In the genomic region with DNA sequence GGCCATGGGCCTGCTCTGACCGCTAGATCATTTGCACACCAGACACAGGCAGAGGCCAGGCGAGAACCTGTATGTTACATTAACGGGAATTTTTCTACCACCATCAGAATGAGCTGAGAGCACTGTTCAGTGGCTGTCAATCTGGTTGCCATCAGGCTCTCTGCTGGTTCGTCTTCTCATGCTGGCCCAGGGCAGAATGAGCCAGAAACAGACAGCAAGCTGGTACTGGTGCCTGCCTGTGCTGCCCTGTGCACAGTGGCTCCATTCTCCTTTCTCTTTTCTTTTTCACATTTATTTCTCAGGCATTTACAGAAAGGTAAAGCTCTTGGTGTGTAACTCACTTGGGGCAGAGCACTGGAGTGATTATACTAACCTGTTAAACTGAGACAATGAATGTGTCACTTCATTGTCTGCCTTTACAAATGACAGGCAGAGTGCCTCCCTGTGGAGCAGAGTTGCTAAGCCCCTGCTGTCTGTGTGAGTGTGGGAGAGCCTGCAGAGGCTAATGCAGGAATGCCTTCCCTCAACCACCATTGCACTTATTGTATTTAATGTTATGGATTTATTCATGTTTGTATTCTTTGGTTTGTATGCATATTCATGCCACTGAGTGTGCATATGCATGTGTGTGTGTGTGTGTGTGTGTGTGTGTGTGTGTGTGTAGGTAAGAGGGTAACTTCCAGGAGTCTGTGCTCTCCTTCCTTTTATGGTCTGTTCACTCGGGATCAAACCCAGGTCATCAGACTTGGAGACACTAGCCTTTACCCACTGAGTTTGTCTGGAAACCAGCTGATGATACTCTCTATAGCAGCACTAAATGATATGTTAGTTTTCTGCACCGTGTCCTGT, we compare ENCODE assay signal across 20 mouse cellular contexts. TPM values are rescaled to one million over a fixed set of nuclear protein-coding genes. Genes with fewer than 3 reads are reported as not detected.
DNase-seq lines count a peak whose midpoint lies in the region; ATAC-seq and TF ChIP-seq lines count a peak whose summit lies in the region.
"Had no signal": no experiment of that assay in that cellular context is flagged by ENCODE, and none has a peak within 500 bp of the region (broad histone marks: within the 10 kb centered on the region; RNA-seq: fewer than 3 reads in every experiment).

No protein-coding gene starts in this region.

- TF ChIP-seq EP300 in stomach, postnatal 0 days (optimal IDR thresholded peaks at IDR 0.05) = no peak

- no peak overlapping the region for H3K4me3 ChIP-seq in heart, embryonic 10.5 days
- no peak overlapping the region for H3K4me3 ChIP-seq in forebrain, embryonic 14.5 days (ENCODE audit: low read depth, low read length)
- H3K4me3 ChIP-seq in midbrain, embryonic 12.5 days = no peak overlapping the region
- no peak overlapping the region for H3K4me3 ChIP-seq in stomach, postnatal 0 days (ENCODE audit: low read depth, low read length)
- H3K4me3 ChIP-seq: embryonic facial prominence, embryonic 13.5 days; heart, embryonic 15.5 days; stomach, embryonic 15.5 days had no signal

- no peaks in the 10 kb centered on the region; the same call in 1 of the 2 replicates for H3K4me1 ChIP-seq in heart, embryonic 10.5 days
- H3K4me1 ChIP-seq in forebrain, embryonic 14.5 days (ENCODE audit: control insufficient read depth, insufficient read depth, low read length) = peaks cover 8% of the 10 kb centered on the region; the same call in 1 of the 2 replicates
- peaks cover 25% of the 10 kb centered on the region for H3K4me1 ChIP-seq in midbrain, embryonic 12.5 days
- no peaks in the 10 kb centered on the region for H3K4me1 ChIP-seq in stomach, postnatal 0 days (replicated peaks; ENCODE audit: control insufficient read depth, insufficient read depth)
- H3K4me1 ChIP-seq: heart, embryonic 15.5 days; stomach, embryonic 15.5 days had no signal

- peak; percentile 25; the same call in 1 of the 2 replicates for TF ChIP-seq CTCF in brain, embryonic 14.5 days (IDR thresholded peaks at IDR 0.05; ENCODE audit: borderline replicate concordance, extremely low read depth, insufficient read depth, insufficient read length)
- TF ChIP-seq CTCF in stomach, postnatal 0 days (IDR thresholded peaks at IDR 0.05; ENCODE audit: low read depth) = no peak

- ATAC-seq in forebrain, embryonic 14.5 days = peak; percentile 68; the same call in 1 of the 2 replicates
- ATAC-seq in midbrain, embryonic 12.5 days (ENCODE audit: low FRiP score, low read depth) = peak; percentile 80
- no peak for ATAC-seq in stomach, postnatal 0 days (ENCODE audit: low FRiP score, low TSS enrichment)

- TF ChIP-seq POLR2A in brain, embryonic 14.5 days (IDR thresholded peaks at IDR 0.05; ENCODE audit: borderline replicate concordance, extremely low read depth, insufficient read depth, insufficient read length, poor library complexity, severe bottlenecking) = no peak

- no peak for DNase-seq in heart, embryonic 10.5 days (ENCODE audit: low spot score)
- DNase-seq in heart, postnatal 36 days = no peak
- peak; percentile 76 for DNase-seq in brain, embryonic 14.5 days (ENCODE audit: low read depth)
- peak; percentile 50 for DNase-seq in forebrain, embryonic 14.5 days (ENCODE audit: low spot score)
- no peak for DNase-seq in layer of hippocampus, adult 9-10 months (ENCODE audit: low spot score)
- DNase-seq in ovary, postnatal 36 days (ENCODE audit: low spot score) = no peak
- DNase-seq in stomach, postnatal 0 days (ENCODE audit: low spot score) = no peak
- DNase-seq: adrenal gland, adult 8-10 months; cerebellum, adult 9-10 months; gastrocnemius, postnatal 25 days; kidney, postnatal 14 days; layer of hippocampus, postnatal 36 days; lung, postnatal 14 days; thymus, postnatal 4 days had no signal

- H3K9me3 ChIP-seq in heart, embryonic 10.5 days = no peaks in the 10 kb centered on the region
- no peaks in the 10 kb centered on the region for H3K9me3 ChIP-seq in forebrain, embryonic 14.5 days (replicated peaks; ENCODE audit: control insufficient read depth, low read length)
- no peaks in the 10 kb centered on the region for H3K9me3 ChIP-seq in midbrain, embryonic 12.5 days
- H3K9me3 ChIP-seq in stomach, postnatal 0 days (ENCODE audit: control insufficient read depth, low read length) = no peaks in the 10 kb centered on the region
- H3K9me3 ChIP-seq: embryonic facial prominence, embryonic 13.5 days; heart, embryonic 15.5 days; stomach, embryonic 15.5 days had no signal

- no peak overlapping the region for H3K4me2 ChIP-seq in forebrain, embryonic 14.5 days (ENCODE audit: low read length)
- no peak overlapping the region for H3K4me2 ChIP-seq in midbrain, embryonic 12.5 days (replicated peaks)
- no peak overlapping the region for H3K4me2 ChIP-seq in stomach, postnatal 0 days (replicated peaks; ENCODE audit: low read depth)
- H3K4me2 ChIP-seq: embryonic facial prominence, embryonic 13.5 days; heart, embryonic 15.5 days; stomach, embryonic 15.5 days had no signal

- 72% methylated on average over 6 of the region's 6 CpGs for WGBS in heart, embryonic 10.5 days
- 56% methylated on average over 6 of the region's 6 CpGs for WGBS in forebrain, embryonic 14.5 days
- WGBS in midbrain, embryonic 12.5 days = 64% methylated on average over 6 of the region's 6 CpGs
- WGBS in stomach, postnatal 0 days = 72% methylated on average over 6 of the region's 6 CpGs

- intact Hi-C loops in heart, postnatal 36 days (cut with DNase I) = no loop called here

- no peaks in the 10 kb centered on the region for H3K36me3 ChIP-seq in heart, embryonic 10.5 days
- no peaks in the 10 kb centered on the region for H3K36me3 ChIP-seq in forebrain, embryonic 14.5 days (ENCODE audit: control insufficient read depth, insufficient read depth, low read length)
- H3K36me3 ChIP-seq in midbrain, embryonic 12.5 days = no peaks in the 10 kb centered on the region
- no peaks in the 10 kb centered on the region for H3K36me3 ChIP-seq in stomach, postnatal 0 days (ENCODE audit: control insufficient read depth, insufficient read depth, low read length)
- H3K36me3 ChIP-seq: embryonic facial prominence, embryonic 13.5 days; heart, embryonic 15.5 days; stomach, embryonic 15.5 days had no signal

- no peak overlapping the region for H3K9ac ChIP-seq in forebrain, embryonic 14.5 days (ENCODE audit: low read length)
- no peak overlapping the region for H3K9ac ChIP-seq in midbrain, embryonic 12.5 days (replicated peaks)
- no peak overlapping the region for H3K9ac ChIP-seq in stomach, postnatal 0 days (ENCODE audit: low read length)
- H3K9ac ChIP-seq: embryonic facial prominence, embryonic 13.5 days; heart, embryonic 15.5 days; liver, embryonic 14.5 days; stomach, embryonic 15.5 days had no signal

- H3K27me3 ChIP-seq in heart, embryonic 10.5 days (ENCODE audit: insufficient read depth, poor library complexity, severe bottlenecking) = no peaks in the 10 kb centered on the region
- H3K27me3 ChIP-seq in forebrain, embryonic 14.5 days (replicated peaks; ENCODE audit: control insufficient read depth, insufficient read depth, low read length) = no peaks in the 10 kb centered on the region
- H3K27me3 ChIP-seq in midbrain, embryonic 12.5 days = no peaks in the 10 kb centered on the region
- no peaks in the 10 kb centered on the region for H3K27me3 ChIP-seq in stomach, postnatal 0 days (ENCODE audit: control insufficient read depth, insufficient read depth, low read length)
- H3K27me3 ChIP-seq: embryonic facial prominence, embryonic 13.5 days; heart, embryonic 15.5 days; stomach, embryonic 15.5 days had no signal

- peak overlapping the region; percentile 44; the same call in 1 of the 2 replicates for H3K27ac ChIP-seq in heart, embryonic 10.5 days
- no peak overlapping the region for H3K27ac ChIP-seq in forebrain, embryonic 14.5 days (ENCODE audit: low read depth, low read length)
- no peak overlapping the region for H3K27ac ChIP-seq in midbrain, embryonic 12.5 days (replicated peaks)
- no peak overlapping the region for H3K27ac ChIP-seq in stomach, postnatal 0 days (replicated peaks)
- H3K27ac ChIP-seq: embryonic facial prominence, embryonic 13.5 days; heart, embryonic 15.5 days; liver, embryonic 14.5 days; stomach, embryonic 15.5 days had no signal

RNA-seq across cellular contexts. Expression of gene Ush2a, which starts 1.3 kb away (rescaled TPM):
- polyA plus RNA-seq in heart, embryonic 10.5 days (2016; fragmentation: Nextera tagmentation; extraction: Ambion mirVana) = 0.14 and 0.15 TPM in 2 replicates
- under 1 TPM; 0.05 to 0.11 TPM for total RNA-seq in heart, postnatal 36 days (2021)
- polyA plus RNA-seq in brain, embryonic 14.5 days (2012; rRNA removed) = 0.20 and 0.29 TPM in 2 replicates
- 0.30 and 0.33 TPM in 2 replicates for polyA plus RNA-seq in forebrain, embryonic 14.5 days (2014; fragmentation: Nextera tagmentation; extraction: Ambion mirVana)
- polyA plus RNA-seq in midbrain, embryonic 12.5 days (2016; fragmentation: Nextera tagmentation; extraction: Ambion mirVana) = 0.14 and 0.20 TPM in 2 replicates
- 0.06 TPM in 1 of 2 replicates, not detected in the other for polyA plus RNA-seq in stomach, postnatal 0 days (2015; fragmentation: Nextera tagmentation; extraction: Ambion mirVana)
- total RNA-seq: gastrocnemius, postnatal 25 days; monocyte, adult 5-6 weeks had no signal

Comparison
In these comparisons a context has a peak if more than half of its experiments do, and no peak if none do; other contexts are left out.
1. DNase-seq: peak in brain, embryonic 14.5 days (single experiment) and forebrain, embryonic 14.5 days (single experiment); none in heart, embryonic 10.5 days (single experiment), heart, postnatal 36 days (0 of 2), layer of hippocampus, adult 9-10 months (single experiment), ovary, postnatal 36 days (single experiment) and stomach, postnatal 0 days (single experiment).